Mouse (Mus musculus): ENCODE results near the gene Hyal3. TPM values are rescaled to one million over a fixed set of nuclear protein-coding genes. Genes with fewer than 3 reads are reported as not detected.

The Hyal3 gene
- total and polyA plus RNA-seq, 3 experiments: 2.3 to 6.8 TPM; not detected in 1

GRCm38 (mm10) chr9:107576357-107577107, 4.1 kb upstream of the Hyal3 start, which contains the start of gene Hyal1:
Gene Hyal1 (plus strand): TSS chr9:107576927.
- peaks cover 7 to 34% of the 10 kb centered on the region in 2 experiments for H3K4me1 ChIP-seq (ENCODE audit: control insufficient read depth in 1 of 2, insufficient read depth in 2 of 2, low read length in 2 of 2)
- DNase-seq (ENCODE audit: low read depth, low spot score): peak; percentile 91
- H3K9ac ChIP-seq (ENCODE audit: control insufficient read depth, low read depth, low read length, poor library complexity, severe bottlenecking): peak within 1 kb of the TSS; percentile 65
- peaks cover 0 to 15% of the 10 kb centered on the region in 2 experiments; a peak in 2 of 4 replicates for H3K36me3 ChIP-seq (ENCODE audit: control insufficient read depth in 1 of 2, insufficient read depth in 2 of 2, low read length in 2 of 2)
- H3K79me2 ChIP-seq (ENCODE audit: control insufficient read depth, insufficient read depth, low read length, poor library complexity): peaks cover 10% of the 10 kb centered on the region
- H3K4me3 ChIP-seq (ENCODE audit: control insufficient read depth in 1 of 2, insufficient read depth in 1 of 2, low read depth in 2 of 2, low read length in 2 of 2): peak within 1 kb of the TSS; percentile 56 to 78
- H3K9me3 ChIP-seq (replicated peaks; ENCODE audit: insufficient read depth, low read length): no peaks in the 10 kb centered on the region
- H3K27me3 ChIP-seq (ENCODE audit: control insufficient read depth in 1 of 2, insufficient read depth in 2 of 2, low read length in 2 of 2): no peaks in the 10 kb centered on the region
- 0 out of 2 replicates have a peak within 1 kb of the TSS, but pooled peaks have one; percentile 10 for H3K27ac ChIP-seq (ENCODE audit: control insufficient read depth, low read depth, low read length)
- TF ChIP-seq MYB (IDR thresholded peaks at IDR 0.05; ENCODE audit: low read depth, low read length) (no peak), POLR2A (IDR thresholded peaks at IDR 0.05; ENCODE audit: control insufficient read depth in 1 of 2, insufficient read depth in 1 of 2, low read depth in 1 of 2, low read length in 2 of 2, poor library complexity in 1 of 2) (peak; percentile 45 to 65; a peak in 2 of 4 replicates), RAD21 (IDR thresholded peaks at IDR 0.05; ENCODE audit: low read depth, low read length) (no peak), MAZ (IDR thresholded peaks at IDR 0.05; ENCODE audit: low read depth, low read length) (no peak), JUND (IDR thresholded peaks at IDR 0.05; ENCODE audit: low read depth, low read length) (no peak), SIN3A (IDR thresholded peaks at IDR 0.05; ENCODE audit: low read length) (no peak; the same call in 1 of the 2 replicates), MEF2A (IDR thresholded peaks at IDR 0.05; ENCODE audit: extremely low read depth, insufficient replicate concordance, low read depth, low read length, poor library complexity, severe bottlenecking) (no peak), RCOR1 (IDR thresholded peaks at IDR 0.05; ENCODE audit: low read depth, low read length) (no peak), TAL1 (IDR thresholded peaks at IDR 0.05; ENCODE audit: low read length) (no peak), ZC3H11A (IDR thresholded peaks at IDR 0.05; ENCODE audit: low read depth, low read length) (no peak), POLR2AphosphoS5 (IDR thresholded peaks at IDR 0.05; ENCODE audit: borderline replicate concordance, low read depth, low read length) (no peak), BHLHE40 (IDR thresholded peaks at IDR 0.05; ENCODE audit: borderline replicate concordance, low read depth, low read length) (no peak), CHD1 (IDR thresholded peaks at IDR 0.05; ENCODE audit: low read depth, low read length) (no peak), POLR2AphosphoS2 (IDR thresholded peaks at IDR 0.05; ENCODE audit: low read length) (peak; percentile 57; the same call in 1 of the 2 replicates), USF1 (IDR thresholded peaks at IDR 0.05; ENCODE audit: low read depth, low read length) (no peak), NRF1 (IDR thresholded peaks at IDR 0.05; ENCODE audit: insufficient read depth, low read depth, low read length, poor library complexity, severe bottlenecking) (0 out of 2 replicates have a peak, but pooled peaks have one; percentile 3), MYC (IDR thresholded peaks at IDR 0.05; ENCODE audit: low read depth, low read length) (no peak), MAFK (IDR thresholded peaks at IDR 0.05; ENCODE audit: borderline replicate concordance, low read depth, low read length) (no peak), USF2 (IDR thresholded peaks at IDR 0.05; ENCODE audit: borderline replicate concordance in 1 of 2, insufficient read depth in 1 of 2, low read depth in 1 of 2, low read length in 2 of 2) (no peak), CTCF (IDR thresholded peaks at IDR 0.05 in 2 of 3, conservative IDR thresholded peaks at IDR 0.05 in 1 of 3; ENCODE audit: control insufficient read depth in 1 of 3, insufficient read depth in 1 of 3, low read depth in 2 of 3, low read length in 3 of 3, poor library complexity in 1 of 3, severe bottlenecking in 1 of 3) (no peak), SMC3 (IDR thresholded peaks at IDR 0.05; ENCODE audit: low read depth, low read length) (no peak), EP300 (IDR thresholded peaks at IDR 0.05; ENCODE audit: low read depth in 1 of 2, low read length in 2 of 2) (no peak), ELF1 (IDR thresholded peaks at IDR 0.05; ENCODE audit: low read depth, low read length) (no peak), GABPA (IDR thresholded peaks at IDR 0.05; ENCODE audit: low read depth, low read length) (no peak), ZMIZ1 (IDR thresholded peaks at IDR 0.05; ENCODE audit: low read depth, low read length) (no peak; the same call in 1 of the 2 replicates), GATA1 (IDR thresholded peaks at IDR 0.05; ENCODE audit: low read depth, low read length) (no peak), ZNF384 (IDR thresholded peaks at IDR 0.05; ENCODE audit: low read depth, low read length) (no peak), KAT2A (conservative IDR thresholded peaks at IDR 0.05; ENCODE audit: low read depth, low read length) (no peak), MAX (IDR thresholded peaks at IDR 0.05; ENCODE audit: low read length) (no peak), CHD2 (IDR thresholded peaks at IDR 0.05; ENCODE audit: low read length) (no peak), UBTF (IDR thresholded peaks at IDR 0.05; ENCODE audit: borderline replicate concordance, insufficient read depth, low read depth, low read length) (no peak), ETS1 (IDR thresholded peaks at IDR 0.05; ENCODE audit: low read depth, low read length) (no peak), TBP (IDR thresholded peaks at IDR 0.05; ENCODE audit: low read depth, low read length) (peak; percentile 31; the same call in 1 of the 2 replicates), TCF12 (IDR thresholded peaks at IDR 0.05; ENCODE audit: low read depth, low read length) (peak; percentile 13; the same call in 1 of the 2 replicates), NELFE (IDR thresholded peaks at IDR 0.05; ENCODE audit: low read depth, low read length) (peak; percentile 49; the same call in 1 of the 2 replicates), HCFC1 (IDR thresholded peaks at IDR 0.05; ENCODE audit: low read depth, low read length) (no peak)
